Mouse (Mus musculus) kidney, adult 8-10 months (tissue): Measurements from ENCODE around the gene Stn1.
A peak's percentile ranks its signal among the peaks of the same experiment; 100 is the strongest.

ENCODE experiments used
- DNase-seq, 2 experiments: peaks; one replicate each; pipeline ENCODE4 v3.0.0; 2022

Stn1 gene

DNA sequence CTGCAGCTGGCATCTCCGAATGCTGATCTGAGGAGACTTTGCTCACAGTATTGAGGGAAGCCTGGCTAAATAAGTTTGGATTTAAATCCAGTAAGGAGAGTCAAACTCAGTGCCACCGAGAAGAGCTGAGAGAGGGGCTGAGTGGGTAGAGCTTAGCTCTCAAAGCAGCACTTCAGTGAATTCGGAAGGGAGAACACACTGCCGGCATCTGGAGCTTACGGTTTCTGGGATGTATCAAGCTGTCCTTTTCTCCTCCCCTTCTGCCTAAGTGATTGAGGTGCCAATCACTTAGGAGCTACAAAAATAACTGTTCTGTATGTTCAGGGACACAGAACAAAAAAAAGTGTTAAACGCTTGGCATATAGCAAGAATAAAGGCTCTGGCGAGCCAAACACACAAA, 5.1 kb upstream of the Stn1 start:
- no peak for DNase-seq

DNA sequence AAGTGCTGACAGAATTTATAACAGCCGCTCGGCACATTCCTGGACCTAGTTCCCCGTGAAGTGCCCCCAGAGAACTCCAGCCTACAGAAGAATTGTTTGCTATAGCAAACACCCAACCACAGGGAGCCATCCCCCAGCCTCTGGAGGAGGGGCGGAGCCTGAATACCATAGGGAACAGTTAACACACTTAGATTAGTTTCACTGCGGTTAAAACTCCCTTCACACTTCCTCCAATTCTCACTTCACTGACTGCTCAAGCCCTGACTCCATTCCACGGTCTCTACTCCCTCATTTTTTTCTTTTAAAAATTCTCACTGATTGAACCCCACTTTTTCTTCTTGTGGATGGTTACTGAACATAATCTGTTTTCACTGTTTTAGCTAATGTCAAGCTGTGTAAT, 1.5 kb upstream of the Stn1 start:
- DNase-seq, result no peak

DNA sequence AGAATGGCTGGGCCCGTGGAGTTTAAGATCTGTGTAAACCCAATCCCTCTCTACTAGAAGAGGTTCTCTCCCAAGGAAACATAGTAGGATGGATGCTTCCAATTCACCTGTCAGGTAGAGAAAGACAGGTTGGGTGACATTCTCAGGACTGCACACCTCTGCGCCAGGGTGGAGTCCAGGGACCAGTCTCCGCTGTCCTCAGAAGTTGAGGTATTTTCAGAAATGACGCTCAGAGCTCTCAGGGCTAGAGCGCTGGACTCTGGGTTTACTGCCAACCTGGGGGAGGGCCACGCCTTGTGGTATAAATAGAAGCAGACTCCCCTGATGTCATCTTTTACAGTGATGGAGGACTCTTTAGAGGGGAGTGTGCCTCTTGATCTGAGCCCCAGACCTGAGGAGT, 572 bp upstream of the Stn1 start:
- DNase-seq, result no peak

DNA sequence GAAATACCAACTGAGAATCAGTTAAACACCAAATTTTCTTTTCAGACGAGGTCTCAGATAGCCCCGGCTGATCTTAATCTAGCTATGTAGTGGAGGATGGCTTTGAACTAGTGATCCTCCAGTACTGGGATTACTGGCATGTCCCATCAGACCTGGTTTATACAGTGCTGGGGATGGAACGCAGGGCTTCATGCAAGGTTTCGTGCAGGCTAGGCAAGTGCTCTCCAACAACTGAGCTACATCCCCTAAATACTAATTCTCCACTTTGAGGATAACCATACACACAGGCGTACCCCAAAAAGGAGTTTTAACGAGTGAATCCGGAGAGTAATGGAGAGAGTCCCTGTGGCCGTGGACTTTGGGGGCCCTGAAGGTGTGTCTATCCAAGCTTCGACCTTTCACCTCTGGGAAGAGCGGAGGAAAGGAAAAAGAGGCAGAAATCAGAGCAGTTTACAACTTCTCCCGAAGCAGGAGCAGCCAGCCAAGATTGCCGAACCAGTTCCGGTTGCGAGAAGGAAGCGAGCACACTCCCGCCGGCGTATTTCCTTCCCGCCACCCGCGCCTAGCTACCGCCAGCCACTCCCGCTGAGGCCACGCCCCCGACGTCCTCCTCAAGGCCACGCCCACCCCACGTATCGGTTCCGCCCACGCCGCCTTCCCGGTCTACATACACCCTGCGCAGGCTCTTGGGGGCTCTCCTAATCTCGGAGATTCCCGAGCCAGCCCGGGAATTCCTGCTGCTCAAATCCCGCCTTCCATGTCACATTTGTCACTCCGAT, 597 bp downstream of the Stn1 start:
- peak; percentile 97 to 98 for DNase-seq

DNA sequence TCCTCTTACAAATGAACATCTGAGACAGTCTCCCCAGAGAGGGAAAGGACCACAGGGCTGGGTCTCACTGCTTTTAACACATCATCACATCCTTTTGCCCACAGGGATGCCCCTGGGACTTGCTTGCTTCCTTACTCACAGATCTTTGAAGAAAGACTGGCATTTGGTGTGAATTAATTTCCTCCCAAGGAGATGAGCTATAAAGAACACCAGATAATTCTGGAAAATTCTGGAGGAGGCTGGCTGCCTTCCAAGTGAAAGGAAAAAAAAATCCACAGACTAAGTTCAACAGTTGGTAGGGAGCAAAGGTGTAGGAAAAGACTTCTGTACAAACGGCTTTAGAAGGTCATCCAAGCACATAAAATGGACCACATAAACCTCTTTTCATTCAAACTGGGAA, 3.2 kb downstream of the Stn1 start:
- DNase-seq, result peak in 1 of 2 experiments; percentile 35

DNA sequence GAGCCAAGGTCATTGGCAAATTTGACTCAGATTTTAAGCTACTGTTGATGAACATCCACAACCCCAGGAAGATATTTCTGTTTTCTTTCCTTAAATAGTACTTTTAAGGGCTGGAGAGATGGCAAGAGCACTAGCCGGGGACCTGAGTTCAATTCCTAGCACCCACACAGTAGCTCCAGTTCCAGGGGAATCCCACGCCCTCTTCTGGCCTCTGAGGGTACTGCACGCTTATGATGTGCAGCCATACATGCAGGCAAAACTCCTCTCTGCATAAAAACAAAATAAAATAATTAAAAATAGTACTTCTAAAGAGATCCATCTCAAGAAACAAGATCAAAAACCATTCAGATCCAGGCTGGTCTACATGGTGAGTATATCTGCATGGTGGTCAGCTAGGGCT, 4.9 kb downstream of the Stn1 start:
- DNase-seq, result no peak

DNA sequence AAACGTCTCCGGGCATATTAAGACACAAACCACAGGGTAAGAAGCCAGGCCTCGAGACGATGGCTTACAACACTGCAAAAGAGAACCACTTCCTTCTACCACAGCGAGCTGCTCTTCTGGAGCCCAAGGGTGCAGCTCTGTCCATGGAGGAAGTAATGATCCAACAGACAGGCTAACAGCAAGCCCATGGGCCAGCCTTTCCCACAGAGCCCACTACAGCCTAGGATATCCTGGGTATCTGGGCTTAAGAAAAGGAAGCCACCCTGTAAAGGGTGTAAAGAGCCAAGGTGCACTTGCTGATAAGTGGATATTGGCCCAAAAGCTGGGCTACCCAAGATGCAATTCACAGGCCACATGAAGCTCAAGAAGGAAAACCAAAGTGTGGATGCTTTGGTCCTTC, 6.0 kb downstream of the Stn1 start:
- no peak for DNase-seq

DNA sequence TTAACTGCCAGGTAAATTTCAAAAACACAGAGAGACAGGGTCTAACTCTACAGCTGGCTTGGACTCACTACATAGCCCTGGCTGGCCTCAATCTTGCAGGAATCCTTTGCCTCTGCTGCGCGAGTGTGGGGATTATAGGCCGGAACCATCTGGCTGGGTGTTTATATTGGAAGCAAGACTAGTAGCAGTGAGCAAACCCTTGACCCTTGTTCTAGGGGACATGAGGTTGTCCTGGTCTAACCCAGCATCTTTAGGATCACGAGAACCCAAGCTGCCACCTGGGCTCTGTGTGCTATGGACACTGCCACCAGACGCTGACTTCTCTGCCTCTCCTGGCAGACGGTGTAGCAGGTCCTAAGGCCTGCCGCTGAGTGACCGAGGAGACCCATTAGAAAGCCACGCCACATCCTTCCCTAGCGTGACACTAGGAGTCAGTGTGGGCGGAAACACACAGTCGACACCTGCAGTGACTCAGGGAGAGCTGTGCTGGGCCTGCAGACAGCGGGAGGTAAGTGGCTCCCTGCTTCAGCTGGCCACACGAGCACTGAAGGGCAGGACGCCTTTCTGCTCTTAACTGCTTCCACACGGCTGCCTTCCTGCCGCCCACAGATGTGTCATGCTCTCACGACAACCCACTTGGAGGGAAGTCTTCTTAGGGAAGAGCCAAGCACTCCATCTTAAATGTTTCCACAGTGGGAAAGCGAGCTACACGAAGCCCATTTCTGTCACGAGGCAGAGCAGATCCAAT, 10.9 kb downstream of the Stn1 start:
- DNase-seq, result no peak

DNA sequence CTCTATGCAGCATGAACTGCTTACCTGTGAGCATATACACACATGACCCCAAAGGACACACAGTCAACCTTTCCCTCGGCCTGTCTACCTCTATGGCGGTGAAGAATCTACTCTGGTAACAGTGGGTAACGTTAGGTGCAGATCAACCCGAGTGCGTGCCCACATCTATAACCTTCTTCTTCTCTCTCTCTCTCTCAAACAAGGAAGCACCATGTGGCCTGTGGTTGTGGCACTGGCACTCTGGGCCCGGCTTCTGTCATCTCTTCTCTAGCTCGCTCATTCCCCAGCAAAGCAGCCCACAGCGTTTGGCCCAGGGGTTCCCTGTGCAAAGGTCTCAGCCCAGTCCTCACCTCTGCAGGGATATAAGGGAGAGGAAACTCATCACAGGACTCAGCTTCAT, 12.4 kb downstream of the Stn1 start:
- no peak for DNase-seq

DNA sequence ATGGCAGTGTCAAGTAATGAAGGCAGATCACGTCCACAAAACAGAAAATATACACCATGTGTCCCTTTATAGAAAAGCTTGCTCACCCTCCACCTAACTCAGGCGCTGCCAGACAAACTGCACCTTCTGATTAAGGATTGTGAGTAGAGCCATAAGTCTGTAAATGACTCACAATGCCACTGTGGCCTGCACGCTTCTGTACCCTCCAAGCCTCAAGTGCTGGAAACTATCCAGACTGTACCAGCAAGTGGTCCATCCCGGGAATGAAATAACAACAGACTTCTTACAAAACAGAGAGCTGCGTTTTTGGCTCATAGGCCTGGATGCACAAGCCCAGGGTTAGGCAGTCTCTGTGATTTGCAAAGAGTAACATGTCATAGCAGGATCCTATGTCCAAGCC, 15.9 kb downstream of the Stn1 start:
- DNase-seq, result no peak

DNA sequence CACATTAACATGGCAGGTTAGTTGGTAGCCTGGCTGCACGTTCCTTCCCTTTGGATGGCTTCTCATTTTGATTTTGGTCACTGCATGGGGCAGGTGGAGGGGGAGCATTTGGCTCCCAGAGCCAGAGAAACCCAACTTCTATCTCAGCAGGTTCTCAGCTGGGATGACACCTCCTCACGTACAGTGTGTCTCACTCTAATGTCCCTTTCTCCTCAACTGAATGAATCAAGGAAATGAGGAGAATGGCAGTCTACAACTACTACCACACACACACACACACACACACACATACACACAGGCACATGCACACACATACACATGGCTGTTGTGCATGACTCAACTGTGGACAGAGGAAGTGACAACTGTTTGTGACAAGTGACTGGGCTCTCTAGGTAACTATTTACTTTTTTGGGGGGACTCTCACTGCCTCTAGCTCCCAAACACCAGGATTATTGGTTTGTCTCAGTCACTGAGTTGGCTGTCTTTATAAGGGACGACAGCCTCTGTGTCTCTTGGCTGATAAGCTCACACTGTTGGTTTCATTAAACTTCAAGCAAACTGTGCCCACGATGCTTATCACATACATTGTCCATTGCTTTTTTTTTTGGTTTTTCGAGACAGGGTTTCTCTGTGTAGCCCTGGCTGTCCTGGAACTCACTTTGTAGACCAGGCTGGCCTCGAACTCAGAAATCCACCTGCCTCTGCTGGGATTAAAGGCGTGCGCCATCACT, 18.0 kb downstream of the Stn1 start:
- DNase-seq, result no peak

DNA sequence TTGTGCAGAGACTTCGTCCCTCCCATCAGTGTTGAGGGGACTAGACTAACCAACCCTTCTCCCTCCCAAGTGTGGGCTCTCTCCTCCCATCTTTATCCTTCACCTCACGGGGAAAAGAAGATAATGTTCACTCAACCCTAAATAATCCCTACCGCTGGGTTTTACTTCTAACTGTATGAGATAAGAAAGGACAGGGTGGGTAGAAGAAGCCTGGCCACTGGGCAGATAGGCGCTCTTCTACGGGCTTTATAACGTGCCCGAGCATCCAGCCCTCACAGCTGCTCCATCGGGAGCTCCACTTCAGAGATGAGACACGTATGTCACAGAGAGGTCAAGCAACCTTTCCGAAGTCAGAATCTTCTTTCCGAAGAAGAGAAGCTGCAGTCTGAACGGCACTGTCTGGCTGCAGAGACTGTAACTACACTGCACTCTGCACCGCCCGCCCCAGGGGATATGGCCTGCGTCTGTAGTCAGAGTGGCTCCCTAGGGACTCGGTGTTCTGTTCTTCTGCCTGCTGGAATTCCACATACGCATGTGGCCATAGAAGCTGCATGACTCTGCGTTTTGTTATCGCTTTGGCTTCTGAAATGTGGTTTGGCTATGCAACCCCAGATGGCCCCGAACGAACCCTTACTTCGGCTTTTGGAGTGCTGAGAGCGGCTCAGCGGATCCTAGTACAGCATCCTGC, 18.7 kb downstream of the Stn1 start:
- DNase-seq, result peak in 1 of 2 experiments; percentile 34

DNA sequence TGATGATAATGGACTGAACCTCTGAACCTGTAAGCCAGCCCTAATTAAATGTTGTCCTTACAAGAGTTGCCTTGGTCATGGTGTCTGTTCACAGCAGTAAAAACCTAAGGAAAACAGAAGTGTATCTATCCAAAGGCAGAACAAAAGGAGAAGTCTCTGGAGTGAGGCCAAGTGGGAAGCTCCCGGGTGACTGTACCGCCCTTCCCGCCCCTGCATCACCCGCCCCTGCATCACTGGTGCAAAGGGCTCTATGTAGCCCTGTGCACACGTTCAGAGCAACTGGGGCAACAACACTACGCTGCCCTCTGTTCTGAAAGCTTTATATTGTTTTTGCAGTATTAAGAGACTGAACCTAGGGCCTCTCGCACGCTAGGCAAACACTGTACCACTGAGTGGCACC, 19.7 kb downstream of the Stn1 start:
- no peak for DNase-seq

DNA sequence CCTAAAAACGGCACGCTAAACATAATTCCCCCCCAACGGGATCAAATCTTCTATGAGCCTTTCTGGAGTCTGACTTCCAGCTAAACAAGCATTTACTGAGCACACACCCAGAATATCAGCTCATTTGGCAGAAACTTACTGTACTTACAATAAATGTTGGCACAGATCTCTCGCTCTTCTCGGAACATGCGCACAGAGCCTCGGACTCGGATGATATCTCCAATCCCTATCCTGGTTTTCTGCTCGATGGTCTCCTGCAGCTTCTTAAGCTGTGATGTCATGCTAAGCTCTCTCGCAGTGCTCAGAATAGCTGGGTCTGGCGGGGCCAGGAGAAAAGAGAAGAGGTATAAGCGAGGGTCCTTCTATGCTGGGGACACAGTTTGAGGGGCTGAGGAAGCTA, 20.4 kb downstream of the Stn1 start:
- no peak for DNase-seq

DNA sequence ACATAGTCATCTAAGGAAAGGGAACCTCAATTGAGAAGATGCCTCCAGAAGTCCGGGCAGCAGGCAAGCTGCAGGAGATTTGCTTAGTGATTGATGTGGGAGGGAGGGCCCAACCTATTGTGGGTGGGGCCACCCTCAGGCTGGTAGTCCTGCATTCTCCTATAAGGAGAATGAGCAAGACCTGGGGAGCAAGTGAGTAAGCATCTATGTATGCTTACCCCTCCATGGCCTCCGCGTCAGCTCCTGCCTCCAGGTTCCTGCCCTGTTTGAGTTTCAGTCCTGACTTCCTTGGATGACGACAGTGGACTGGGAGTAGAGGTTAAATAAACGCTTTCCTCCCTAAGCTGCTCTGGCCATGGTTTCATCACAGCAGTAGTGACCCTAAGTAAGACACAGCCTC, 22.2 kb downstream of the Stn1 start:
- no peak for DNase-seq

DNA sequence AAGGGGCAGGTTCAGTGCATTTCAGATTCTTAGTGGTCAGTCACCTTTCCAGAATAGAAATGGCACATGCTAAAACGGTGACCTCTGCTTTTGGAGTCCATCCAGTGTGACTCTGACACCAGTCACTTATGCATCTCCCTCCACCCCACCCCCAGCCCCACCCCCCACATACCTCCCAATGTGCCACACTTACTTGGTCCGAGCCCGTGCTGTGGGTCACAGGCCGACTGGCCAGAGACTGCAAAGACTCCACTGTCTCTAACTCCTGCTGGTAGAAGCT, 23.7 kb downstream of the Stn1 start:
- no peak for DNase-seq

DNA sequence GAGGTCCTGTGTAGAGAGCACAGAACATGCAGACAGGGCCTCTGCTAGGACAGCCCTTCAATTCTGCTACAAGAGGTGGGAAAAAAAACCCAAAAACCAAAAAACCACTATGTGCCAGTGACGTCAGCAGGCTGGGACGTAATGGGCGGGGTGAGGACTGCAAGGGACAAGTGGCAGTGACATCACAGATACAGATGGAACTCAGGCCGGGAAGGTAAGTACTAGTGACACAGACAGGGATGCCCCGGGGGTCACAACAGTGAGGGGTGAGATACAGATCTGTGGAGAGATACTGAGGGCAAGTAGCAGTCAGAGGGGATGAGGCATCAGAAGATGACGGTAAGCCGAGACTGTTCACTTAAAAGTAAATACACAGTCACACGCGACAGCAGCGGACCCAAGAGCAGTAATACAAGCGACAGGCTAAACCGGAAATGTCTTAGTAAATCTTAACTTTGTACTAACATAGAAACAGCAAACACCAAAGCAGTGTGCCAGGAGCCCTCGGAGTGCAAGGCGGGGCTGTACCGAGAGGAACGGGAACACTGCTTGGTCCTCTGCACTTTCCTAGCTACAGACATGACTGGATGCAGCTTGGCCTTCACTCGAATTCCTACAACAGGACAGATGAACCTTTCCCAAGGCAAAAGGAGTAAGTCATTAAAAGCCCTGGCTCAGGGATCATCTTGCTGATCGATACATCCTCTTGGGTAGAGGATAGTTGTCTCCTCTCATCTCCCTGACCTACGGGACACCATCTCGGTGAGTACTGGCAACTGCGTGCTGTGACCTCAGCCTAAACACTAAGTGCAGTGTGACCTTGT, 24.3 kb downstream of the Stn1 start:
- no peak for DNase-seq

DNA sequence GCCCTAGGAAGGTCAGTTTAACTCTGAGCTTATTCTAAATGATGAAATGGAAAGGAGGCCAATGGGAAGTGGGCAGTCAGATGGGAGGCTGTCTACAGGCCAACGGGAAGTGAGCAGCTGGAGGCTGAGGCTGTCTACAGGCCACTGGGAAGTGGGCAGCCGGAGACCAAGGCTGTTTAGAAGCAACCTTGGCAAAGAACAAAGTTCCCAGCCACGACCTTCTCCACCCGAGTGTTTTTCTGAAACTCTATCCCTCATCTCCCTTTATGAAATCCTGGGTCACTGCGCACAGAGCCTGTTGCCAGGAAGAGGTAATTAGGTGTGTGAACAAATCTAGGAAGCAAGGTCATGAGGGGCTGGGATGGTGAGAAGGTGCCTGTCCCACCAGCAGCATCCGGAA, 25.3 kb downstream of the Stn1 start:
- DNase-seq, result no peak

DNA sequence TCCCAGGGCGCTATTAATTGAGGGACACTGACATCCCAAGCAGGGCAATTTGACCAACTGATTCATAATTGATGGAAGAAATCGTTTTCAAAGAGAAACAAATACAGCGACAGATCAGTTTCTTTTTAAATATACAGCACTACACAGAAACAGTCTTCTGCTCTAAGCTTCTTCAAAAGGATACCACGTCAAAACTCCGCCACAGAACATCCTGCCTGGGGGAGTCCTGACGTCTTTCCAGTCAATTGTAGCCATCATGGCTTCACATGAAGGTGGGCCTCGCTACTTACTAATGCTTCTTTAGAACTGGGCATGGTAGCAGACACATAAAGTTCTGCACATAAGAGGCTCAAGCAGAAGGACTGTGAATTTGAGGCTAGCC, 26.0 kb downstream of the Stn1 start:
- DNase-seq, result no peak

DNA sequence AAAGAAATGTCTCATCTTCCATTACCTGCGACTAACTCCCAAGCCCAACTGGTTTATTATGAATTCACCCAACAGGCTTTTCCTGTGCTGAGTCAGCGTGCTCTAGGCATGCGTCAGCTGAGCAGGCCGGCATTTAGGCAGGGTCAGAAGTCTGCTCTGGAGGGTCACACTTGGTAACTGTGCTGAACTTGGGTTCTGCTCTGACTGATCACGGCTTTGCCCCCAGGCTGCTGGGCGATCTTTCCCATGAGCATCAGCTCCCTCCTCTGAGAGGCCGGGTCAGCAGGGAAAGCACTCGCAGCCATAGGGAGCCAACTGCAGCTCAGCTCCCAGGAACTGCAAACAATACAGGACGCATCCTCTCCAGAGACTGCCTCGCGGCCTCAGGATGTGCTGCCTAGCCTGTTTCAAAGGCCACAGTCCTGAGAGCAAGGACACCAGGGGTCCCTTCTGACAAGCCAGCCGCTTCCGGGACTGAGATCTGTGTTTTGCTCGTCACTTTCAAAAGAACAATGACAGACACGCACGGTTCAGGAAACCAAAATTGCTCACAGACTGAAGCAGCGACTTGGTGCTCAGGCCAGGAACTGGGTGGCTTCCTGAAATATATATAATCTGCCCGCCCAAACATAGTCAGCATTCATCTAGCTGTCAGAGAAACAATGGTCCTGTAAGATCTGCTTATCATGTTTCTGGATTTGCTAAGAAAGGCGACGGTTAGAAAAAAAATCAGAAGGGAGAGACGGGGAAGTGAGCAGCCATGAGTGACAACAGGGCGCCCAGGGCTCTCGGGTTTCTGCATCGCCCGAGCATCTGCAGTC, 26.6 kb downstream of the Stn1 start:
- peak in 1 of 2 experiments; percentile 42 for DNase-seq

DNA sequence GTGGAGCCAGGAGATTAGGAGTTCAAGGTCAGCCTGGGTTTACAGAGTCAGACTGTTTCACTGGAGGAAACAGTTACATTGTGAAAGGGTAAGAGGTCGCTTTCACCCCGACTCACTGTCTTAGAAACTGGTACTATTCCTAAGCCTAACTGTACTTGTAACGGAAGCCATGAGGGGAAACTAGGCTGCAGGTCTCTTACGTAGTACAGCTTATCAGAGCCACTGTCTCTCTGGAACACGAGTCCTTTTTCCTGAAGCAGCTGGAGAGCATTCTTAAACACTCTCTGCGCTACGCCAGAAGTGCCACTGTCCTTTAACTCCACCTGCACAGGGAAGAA, 27.2 kb downstream of the Stn1 start:
- DNase-seq, result no peak

DNA sequence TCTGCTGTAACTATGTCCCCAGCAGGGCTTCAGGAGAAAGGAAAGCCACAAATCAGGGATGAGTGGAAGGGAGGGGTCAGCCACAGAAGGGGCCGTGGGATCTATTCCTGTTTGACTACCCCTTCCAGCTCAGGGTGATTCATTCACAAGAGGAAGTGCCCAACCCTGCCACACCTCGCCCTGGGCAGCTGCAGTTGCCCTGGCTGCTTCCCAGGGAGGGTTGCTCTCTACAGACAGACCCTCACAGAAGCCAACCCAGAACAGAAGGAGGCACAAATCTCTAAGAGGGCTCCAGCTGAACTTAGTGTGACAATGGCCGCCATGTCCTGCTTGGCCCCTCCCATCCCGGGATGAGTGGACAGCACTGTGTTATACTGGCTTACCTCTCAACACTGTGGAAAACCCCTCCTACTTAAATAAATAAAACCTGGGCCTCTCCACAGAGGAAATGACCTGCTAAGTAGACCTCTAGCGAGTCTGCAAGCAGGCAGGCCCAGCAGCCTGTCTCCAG, 28.5 kb downstream of the Stn1 start:
- no peak for DNase-seq
